In genomic region chr14:50976674-50977073, GRCm38 (mm10) we compare ENCODE assay signal across 9 mouse cellular contexts. TPM values are rescaled to one million over a fixed set of nuclear protein-coding genes. Genes with fewer than 3 reads are reported as not detected.
DNase-seq lines count a peak whose midpoint lies in the region; ATAC-seq and TF ChIP-seq lines count a peak whose summit lies in the region.
"Had no signal": no experiment of that assay in that cellular context is flagged by ENCODE, and none has a peak within 500 bp of the region (broad histone marks: within the 10 kb centered on the region; RNA-seq: fewer than 3 reads in every experiment).

No protein-coding gene starts in this region.

- peak overlapping the region; percentile 33 for H3K4me2 ChIP-seq in heart, embryonic 13.5 days

- TF ChIP-seq POLR2A in brain, embryonic 14.5 days (IDR thresholded peaks at IDR 0.05; ENCODE audit: borderline replicate concordance, extremely low read depth, insufficient read depth, insufficient read length, poor library complexity, severe bottlenecking), result no peak

- peak overlapping the region; percentile 21 for H3K4me3 ChIP-seq in gastrocnemius, adult 2 months
- H3K4me3 ChIP-seq in heart, embryonic 13.5 days, result no peak overlapping the region

- TF ChIP-seq CTCF in gastrocnemius, adult 2 months (IDR thresholded peaks at IDR 0.05), result peak; percentile 49
- no peak for TF ChIP-seq CTCF in brain, embryonic 14.5 days (IDR thresholded peaks at IDR 0.05; ENCODE audit: borderline replicate concordance, extremely low read depth, insufficient read depth, insufficient read length)

- 0 out of 2 replicates have a peak overlapping the region, but pooled peaks have one; percentile 11 for H3K9ac ChIP-seq in heart, embryonic 13.5 days

- H3K27ac ChIP-seq in gastrocnemius, adult 2 months, result peak overlapping the region; percentile 62
- no peak overlapping the region for H3K27ac ChIP-seq in heart, embryonic 13.5 days (replicated peaks)

- no peak for ATAC-seq in heart, embryonic 13.5 days (ENCODE audit: extremely low read depth, insufficient number of reproducible peaks, low FRiP score, low TSS enrichment)

- peaks cover 8% of the 10 kb centered on the region for H3K4me1 ChIP-seq in heart, embryonic 13.5 days

- no peaks in the 10 kb centered on the region for H3K9me3 ChIP-seq in heart, embryonic 13.5 days

- WGBS in heart, embryonic 13.5 days, result 30% methylated on average over 9 of the region's 9 CpGs

- peak; percentile 26 for DNase-seq in gastrocnemius, adult 2 months
- DNase-seq in gastrocnemius, adult 8-10 months (ENCODE audit: low spot score in 2 of 2), result no peak
- peak; percentile 34 for DNase-seq in brain, embryonic 14.5 days (ENCODE audit: low read depth)
- DNase-seq in kidney, postnatal 4 days, result peak; percentile 21 to 49
- DNase-seq in MN1 (ENCODE audit: low spot score), result no peak
- no peak for DNase-seq in gastrocnemius, postnatal 36 days
- no peak for DNase-seq in T-cell, adult 2 months (ENCODE audit: low spot score)

- intact Hi-C loops in gastrocnemius, adult 2 months (cut with DNase I), result loop anchor here (2.0 kb wide), 1 partner anchor 86 kb away; no protein-coding TSS in a partner anchor
- intact Hi-C loops in gastrocnemius, postnatal 36 days (cut with DNase I), result no loop called here

- H3K27me3 ChIP-seq in heart, embryonic 13.5 days (replicated peaks), result no peaks in the 10 kb centered on the region

- H3K36me3 ChIP-seq in heart, embryonic 13.5 days, result no peaks in the 10 kb centered on the region

RNA-seq across cellular contexts. Expression of gene Pnp2, which starts 20.9 kb away (rescaled TPM):
- under 1 TPM in 1 of 2 experiments, not detected in 1; 0.47 TPM for total RNA-seq in gastrocnemius, adult 2 months (2021)
- under 1 TPM in 3 of 4 experiments, not detected in 1; 0.29 to 0.64 (median 0.52) TPM for total RNA-seq in gastrocnemius, adult 8-10 months (2022)
- 0.16 and 0.42 TPM in 2 replicates for polyA plus RNA-seq in brain, embryonic 14.5 days (2012; rRNA removed)
- 0.74 TPM in 1 of 2 replicates, not detected in the other for polyA plus RNA-seq in heart, embryonic 13.5 days (2015; fragmentation: Nextera tagmentation; extraction: Ambion mirVana)
- under 1 TPM in 1 of 2 experiments, not detected in 1; 0.41 TPM for total RNA-seq in gastrocnemius, postnatal 36 days (2021)

RNA-seq across cellular contexts. Expression of gene Rnase10, which starts 30.9 kb away (rescaled TPM):
- total RNA-seq in gastrocnemius, adult 2 months (2021), result not detected
- total RNA-seq in gastrocnemius, adult 8-10 months (2022), result not detected
- polyA plus RNA-seq in brain, embryonic 14.5 days (2012; rRNA removed), result 0.05 TPM in 1 of 2 replicates, not detected in the other
- polyA plus RNA-seq in heart, embryonic 13.5 days (2015; fragmentation: Nextera tagmentation; extraction: Ambion mirVana), result 0.34 and 0.40 TPM in 2 replicates
- total RNA-seq in gastrocnemius, postnatal 36 days (2021), result not detected
- polyA plus RNA-seq: spleen, adult 2 months had no signal

RNA-seq across cellular contexts. Expression of gene Gm49342, which starts 32.4 kb away (rescaled TPM):
- total RNA-seq in gastrocnemius, adult 2 months (2021), result 1 to 10 TPM; 2.9 to 7.8 TPM
- 1 to 10 TPM; 2.1 to 5.2 (median 3.3) TPM for total RNA-seq in gastrocnemius, adult 8-10 months (2022)
- 18.1 and 19.3 TPM in 2 replicates for polyA plus RNA-seq in brain, embryonic 14.5 days (2012; rRNA removed)
- polyA plus RNA-seq in heart, embryonic 13.5 days (2015; fragmentation: Nextera tagmentation; extraction: Ambion mirVana), result not detected in 2 replicates
- total RNA-seq in gastrocnemius, postnatal 36 days (2021), result 1 to 10 TPM; 2.4 to 5.2 TPM

RNA-seq across cellular contexts. Expression of gene Pnp, which starts 45.8 kb away (rescaled TPM):
- total RNA-seq in gastrocnemius, adult 2 months (2021), result 1 to 10 TPM; 3.6 to 5.9 TPM
- total RNA-seq in gastrocnemius, adult 8-10 months (2022), result 1 to 10 TPM; 2.2 to 4.4 (median 3.2) TPM
- polyA plus RNA-seq in brain, embryonic 14.5 days (2012; rRNA removed), result 21.0 and 21.4 TPM in 2 replicates
- polyA plus RNA-seq in heart, embryonic 13.5 days (2015; fragmentation: Nextera tagmentation; extraction: Ambion mirVana), result 36.5 and 41.3 TPM in 2 replicates
- total RNA-seq in gastrocnemius, postnatal 36 days (2021), result 1 to 10 TPM; 3.9 to 4.3 TPM

RNA-seq across cellular contexts. Expression of gene Pip4p1, which starts 46.0 kb away (rescaled TPM):
- total RNA-seq in gastrocnemius, adult 2 months (2021), result 10 to 100 TPM; 16.2 to 16.6 TPM
- total RNA-seq in gastrocnemius, adult 8-10 months (2022), result 10 to 100 TPM; 12.4 to 19.8 (median 18.4) TPM
- 131 and 177 TPM in 2 replicates for polyA plus RNA-seq in brain, embryonic 14.5 days (2012; rRNA removed)
- 34.9 and 38.2 TPM in 2 replicates for polyA plus RNA-seq in heart, embryonic 13.5 days (2015; fragmentation: Nextera tagmentation; extraction: Ambion mirVana)
- 10 to 100 TPM; 12.4 to 15.4 TPM for total RNA-seq in gastrocnemius, postnatal 36 days (2021)

Comparison
In these comparisons a context has a peak if more than half of its experiments do, and no peak if none do; other contexts are left out.
1. DNase-seq: peak in gastrocnemius, adult 2 months (single experiment), brain, embryonic 14.5 days (single experiment) and kidney, postnatal 4 days (2 of 2); none in gastrocnemius, adult 8-10 months (0 of 2), MN1 (single experiment), gastrocnemius, postnatal 36 days (0 of 2) and T-cell, adult 2 months (single experiment).